Mouse (Mus musculus): ENCODE results near the gene Pwwp2a. TPM values are rescaled to one million over a fixed set of nuclear protein-coding genes. Genes with fewer than 3 reads are reported as not detected.

The Pwwp2a gene
- total and polyA plus RNA-seq, 3 experiments: 20.6 to 32.0 TPM; not detected in 1

GRCm38 (mm10) chr11:43747233-43748226 is 65.7 kb downstream of the Pwwp2a start, which contains the start of gene Ttc1:
Gene Ttc1, minus strand, starts transcription at chr11:43748008.
- Histone ChIP-seq H3K79me2 (ENCODE audit: control insufficient read depth, insufficient read depth, low read length, poor library complexity) (peaks cover 15% of the 10 kb centered on the region), H3K9ac (ENCODE audit: control insufficient read depth, low read depth, low read length, poor library complexity, severe bottlenecking) (peak within 1 kb of the TSS; percentile 81), H3K27ac (ENCODE audit: control insufficient read depth, low read depth, low read length) (peak within 1 kb of the TSS; percentile 35), H3K9me3 (replicated peaks; ENCODE audit: insufficient read depth, low read length) (no peaks in the 10 kb centered on the region), H3K4me1 (ENCODE audit: control insufficient read depth in 1 of 2, insufficient read depth in 2 of 2, low read length in 2 of 2) (peaks cover 0 to 7% of the 10 kb centered on the region in 2 experiments; a peak in 2 of 4 replicates), H3K36me3 (ENCODE audit: control insufficient read depth in 1 of 2, insufficient read depth in 2 of 2, low read length in 2 of 2) (peaks cover 10 to 12% of the 10 kb centered on the region in 2 experiments), H3K4me3 (ENCODE audit: control insufficient read depth in 1 of 2, insufficient read depth in 1 of 2, low read depth in 2 of 2, low read length in 2 of 2) (peak within 1 kb of the TSS; percentile 71 to 90), H3K27me3 (ENCODE audit: control insufficient read depth in 1 of 2, insufficient read depth in 2 of 2, low read length in 2 of 2) (no peaks in the 10 kb centered on the region; a peak in 1 of 4 replicates)
- DNase-seq (ENCODE audit: low read depth, low spot score): peak; percentile 100
- no peak for TF ChIP-seq JUND (IDR thresholded peaks at IDR 0.05; ENCODE audit: low read depth, low read length)
- TF ChIP-seq TBP (IDR thresholded peaks at IDR 0.05; ENCODE audit: low read depth, low read length): peak; percentile 90
- TF ChIP-seq USF1 (IDR thresholded peaks at IDR 0.05; ENCODE audit: low read depth, low read length): peak; percentile 73
- TF ChIP-seq KAT2A (conservative IDR thresholded peaks at IDR 0.05; ENCODE audit: low read depth, low read length): peak; percentile 96
- 0 out of 2 replicates have a peak, but pooled peaks have one; percentile 36 for TF ChIP-seq CHD1 (IDR thresholded peaks at IDR 0.05; ENCODE audit: low read depth, low read length)
- TF ChIP-seq TCF12 (IDR thresholded peaks at IDR 0.05; ENCODE audit: low read depth, low read length): peak; percentile 75
- no peak for TF ChIP-seq GATA1 (IDR thresholded peaks at IDR 0.05; ENCODE audit: low read depth, low read length)
- no peak for TF ChIP-seq ZNF384 (IDR thresholded peaks at IDR 0.05; ENCODE audit: low read depth, low read length)
- peak; percentile 93 for TF ChIP-seq NELFE (IDR thresholded peaks at IDR 0.05; ENCODE audit: low read depth, low read length)
- peak; percentile 86; the same call in 1 of the 2 replicates for TF ChIP-seq POLR2AphosphoS2 (IDR thresholded peaks at IDR 0.05; ENCODE audit: low read length)
- TF ChIP-seq ZMIZ1 (IDR thresholded peaks at IDR 0.05; ENCODE audit: low read depth, low read length): peak; percentile 70; the same call in 1 of the 2 replicates
- TF ChIP-seq USF2 (IDR thresholded peaks at IDR 0.05; ENCODE audit: borderline replicate concordance in 1 of 2, insufficient read depth in 1 of 2, low read depth in 1 of 2, low read length in 2 of 2): no peak
- peak; percentile 7; the same call in 1 of the 2 replicates for TF ChIP-seq MAX (IDR thresholded peaks at IDR 0.05; ENCODE audit: low read length)
- peak; percentile 57; the same call in 1 of the 2 replicates for TF ChIP-seq BHLHE40 (IDR thresholded peaks at IDR 0.05; ENCODE audit: borderline replicate concordance, low read depth, low read length)
- no peak for TF ChIP-seq TAL1 (IDR thresholded peaks at IDR 0.05; ENCODE audit: low read length)
- TF ChIP-seq ETS1 (IDR thresholded peaks at IDR 0.05; ENCODE audit: low read depth, low read length): peak; percentile 87; the same call in 1 of the 2 replicates
- peak; percentile 100 for TF ChIP-seq HCFC1 (IDR thresholded peaks at IDR 0.05; ENCODE audit: low read depth, low read length)
- TF ChIP-seq UBTF (IDR thresholded peaks at IDR 0.05; ENCODE audit: borderline replicate concordance, insufficient read depth, low read depth, low read length): no peak
- TF ChIP-seq POLR2AphosphoS5 (IDR thresholded peaks at IDR 0.05; ENCODE audit: borderline replicate concordance, low read depth, low read length): no peak
- TF ChIP-seq SIN3A (IDR thresholded peaks at IDR 0.05; ENCODE audit: low read length): peak; percentile 97
- no peak for TF ChIP-seq MEF2A (IDR thresholded peaks at IDR 0.05; ENCODE audit: extremely low read depth, insufficient replicate concordance, low read depth, low read length, poor library complexity, severe bottlenecking)
- peak; percentile 43; the same call in 1 of the 2 replicates for TF ChIP-seq GABPA (IDR thresholded peaks at IDR 0.05; ENCODE audit: low read depth, low read length)
- no peak for TF ChIP-seq RCOR1 (IDR thresholded peaks at IDR 0.05; ENCODE audit: low read depth, low read length)
- no peak for TF ChIP-seq ZKSCAN1 (IDR thresholded peaks at IDR 0.05; ENCODE audit: low read depth, low read length)
- peak; percentile 93 to 98 for TF ChIP-seq POLR2A (IDR thresholded peaks at IDR 0.05; ENCODE audit: control insufficient read depth in 1 of 2, insufficient read depth in 1 of 2, low read depth in 1 of 2, low read length in 2 of 2, poor library complexity in 1 of 2)
- TF ChIP-seq ZC3H11A (IDR thresholded peaks at IDR 0.05; ENCODE audit: low read depth, low read length): no peak
- no peak for TF ChIP-seq MAFK (IDR thresholded peaks at IDR 0.05; ENCODE audit: borderline replicate concordance, low read depth, low read length)
- peak; percentile 76; the same call in 1 of the 2 replicates for TF ChIP-seq E2F4 (IDR thresholded peaks at IDR 0.05; ENCODE audit: borderline replicate concordance, low read depth, low read length)
- TF ChIP-seq CHD2 (IDR thresholded peaks at IDR 0.05; ENCODE audit: low read length): peak; percentile 82
- TF ChIP-seq CTCF (IDR thresholded peaks at IDR 0.05 in 2 of 3, conservative IDR thresholded peaks at IDR 0.05 in 1 of 3; ENCODE audit: control insufficient read depth in 1 of 3, insufficient read depth in 1 of 3, low read depth in 2 of 3, low read length in 3 of 3, poor library complexity in 1 of 3, severe bottlenecking in 1 of 3): no peak
- no peak for TF ChIP-seq SMC3 (IDR thresholded peaks at IDR 0.05; ENCODE audit: low read depth, low read length)
- 0 out of 2 replicates have a peak, but pooled peaks have one; percentile 31 for TF ChIP-seq NRF1 (IDR thresholded peaks at IDR 0.05; ENCODE audit: insufficient read depth, low read depth, low read length, poor library complexity, severe bottlenecking)
- no peak for TF ChIP-seq MYB (IDR thresholded peaks at IDR 0.05; ENCODE audit: low read depth, low read length)
- 0 out of 2 replicates have a peak, but pooled peaks have one; percentile 54 for TF ChIP-seq MYC (IDR thresholded peaks at IDR 0.05; ENCODE audit: low read depth, low read length)
